Mouse (Mus musculus) midbrain, embryonic 11.5 days (tissue): Measurements from ENCODE around the gene Cnnm2. TPM values are rescaled to one million over a fixed set of nuclear protein-coding genes. Genes with fewer than 3 reads are reported as not detected.
"Not testable (repeated sequence)": the region's sequence is repeated elsewhere in the genome, so short reads cannot be mapped to it uniquely, and the experiment has no call there.

Source experiments
- ATAC-seq: fragments of 200-750 bp; cut with Nextera tagmentation; 2 replicates; pipeline ENCODE4 v1.8.0; 2017; ENCODE audit warnings: moderate TSS enrichment, moderate library complexity; ENCODE audit not compliant: low FRiP score
- DNase-seq: peaks from one replicate; pipeline ENCODE4 v3.0.0; 2015; ENCODE audit warnings: low spot score; ENCODE audit errors: missing footprints
- H3K27ac ChIP-seq: fragments of 300-500 bp; sonication (generic); 2 replicates; pipeline ENCODE4 v1.5.1; 2014; ENCODE audit warnings: low read depth, low read length
- H3K27me3 ChIP-seq: fragments of 300-500 bp; sonication (generic); 2 replicates; pipeline ENCODE4 v1.6.1; 2014; ENCODE audit warnings: mild to moderate bottlenecking, low read length, moderate library complexity, mixed read lengths; ENCODE audit not compliant: control insufficient read depth, insufficient read depth
- H3K36me3 ChIP-seq: fragments of 300-500 bp; sonication (generic); 2 replicates; pipeline ENCODE4 v1.6.1; 2014; ENCODE audit warnings: mild to moderate bottlenecking, low read length, moderate library complexity, mixed read lengths; ENCODE audit not compliant: control insufficient read depth, insufficient read depth
- H3K4me1 ChIP-seq: fragments of 300-500 bp; sonication (generic); 2 replicates; pipeline ENCODE4 v1.6.1; 2014; ENCODE audit warnings: low read length; ENCODE audit not compliant: control insufficient read depth, insufficient read depth
- H3K4me2 ChIP-seq: fragments of 300-500 bp; sonication (generic); 2 replicates; pipeline ENCODE4 v1.6.1; 2014; ENCODE audit warnings: mild to moderate bottlenecking, moderate library complexity
- H3K4me3 ChIP-seq: fragments of 300-500 bp; sonication (generic); 2 replicates; pipeline ENCODE4 v1.5.1; 2014; ENCODE audit warnings: low read depth, low read length
- H3K9ac ChIP-seq: fragments of 300-500 bp; sonication (generic); 2 replicates; pipeline ENCODE4 v1.6.1; 2014; ENCODE audit warnings: low read length
- H3K9me3 ChIP-seq: fragments of 300-500 bp; sonication (generic); 2 replicates; pipeline ENCODE4 v1.6.1; 2016; ENCODE audit warnings: low read length; ENCODE audit not compliant: control insufficient read depth
- WGBS: fragments of 180-500 bp; shearing (Covaris S2); extraction: QIAGEN DNeasy Blood & Tissue Kit; methylation state at CpG from one replicate; pipeline ENCODE4 v1.1.7; 2014; 5-methylcytosine and 5-hydroxymethylcytosine counted together
- polyA plus RNA-seq: library from polyadenylated mRNA; unstranded; fragments of >200 nt; fragmentation: Nextera tagmentation; extraction: Ambion mirVana; gene quantifications from 2 replicates; pipeline ENCODE4 v1.2.1, GENCODE M21; 2014

Gene Cnnm2
- polyA plus RNA-seq, 1 experiment from 2014 or later: 4.5 TPM

- no peak for ATAC-seq
- no peak overlapping the region for H3K9ac ChIP-seq
- no peaks in the 10 kb centered on the region for H3K27me3 ChIP-seq
- H3K4me2 ChIP-seq: no peak overlapping the region
- 92% methylated on average over 10 of the region's 10 CpGs for WGBS
- peak; percentile 19 for DNase-seq
- no peak overlapping the region for H3K27ac ChIP-seq
- H3K9me3 ChIP-seq: no peaks in the 10 kb centered on the region
- no peak overlapping the region for H3K4me3 ChIP-seq
- no peaks in the 10 kb centered on the region for H3K36me3 ChIP-seq
- H3K4me1 ChIP-seq: peaks cover 2% of the 10 kb centered on the region; the same call in 1 of the 2 replicates
Observed at GRCm38 (mm10) chr19:46731351-46731750, 30.0 kb upstream of the Cnnm2 start.

GRCm38 (mm10) chr19:46732673-46733072 lies 28.7 kb upstream of the Cnnm2 start:
- not testable (repeated sequence) for H3K4me3 ChIP-seq, H3K4me1 ChIP-seq, H3K4me2 ChIP-seq, H3K9me3 ChIP-seq, H3K27ac ChIP-seq, H3K36me3 ChIP-seq, H3K9ac ChIP-seq, ATAC-seq, H3K27me3 ChIP-seq
- peak; percentile 76 for DNase-seq
- 92% methylated on average over 5 of the region's 5 CpGs for WGBS

- 90% methylated on average over 7 of the region's 7 CpGs for WGBS
- no peak for ATAC-seq
Observed at GRCm38 (mm10) chr19:46733626-46734025, 27.8 kb upstream of the Cnnm2 start.

GRCm38 (mm10) chr19:46735241-46735640 lies 26.2 kb upstream of the Cnnm2 start:
- H3K9ac ChIP-seq: no peak overlapping the region
- H3K9me3 ChIP-seq: no peaks in the 10 kb centered on the region
- no peak overlapping the region for H3K4me2 ChIP-seq
- 74% methylated on average over 5 of the region's 5 CpGs for whole genome bisulfite sequencing
- H3K4me1 ChIP-seq: no peaks in the 10 kb centered on the region
- ATAC-seq: no peak
- H3K4me3 ChIP-seq: no peak overlapping the region
- no peak for DNase-seq
- no peaks in the 10 kb centered on the region for H3K36me3 ChIP-seq
- H3K27ac ChIP-seq: no peak overlapping the region
- H3K27me3 ChIP-seq: no peaks in the 10 kb centered on the region

More at GRCm38 (mm10) chr19:46733626-46734025, 27.8 kb upstream of the Cnnm2 start:
- Histone ChIP-seq H3K27ac (no peak overlapping the region), H3K4me1 (no peaks in the 10 kb centered on the region), H3K36me3 (no peaks in the 10 kb centered on the region), H3K9ac (no peak overlapping the region), H3K27me3 (no peaks in the 10 kb centered on the region), H3K9me3 (no peaks in the 10 kb centered on the region), H3K4me2 (no peak overlapping the region), H3K4me3 (no peak overlapping the region)
- peak; percentile 26 for DNase-seq

GRCm38 (mm10) chr19:46737106-46737505 lies 24.3 kb upstream of the Cnnm2 start:
- Histone ChIP-seq H3K4me3 (no peak overlapping the region), H3K27ac (no peak overlapping the region), H3K9me3 (no peaks in the 10 kb centered on the region), H3K9ac (no peak overlapping the region), H3K4me1 (no peaks in the 10 kb centered on the region), H3K36me3 (no peaks in the 10 kb centered on the region), H3K27me3 (no peaks in the 10 kb centered on the region), H3K4me2 (no peak overlapping the region)
- WGBS: 88% methylated on average over 7 of the region's 7 CpGs
- ATAC-seq (no peak), DNase-seq (no peak)

GRCm38 (mm10) chr19:46740341-46741008 lies 20.9 kb upstream of the Cnnm2 start:
- no peaks in the 10 kb centered on the region for H3K4me1 ChIP-seq
- H3K27me3 ChIP-seq: no peaks in the 10 kb centered on the region
- H3K36me3 ChIP-seq: no peaks in the 10 kb centered on the region
- ATAC-seq (no peak), DNase-seq (peak; percentile 95)
- no peak overlapping the region for H3K4me2 ChIP-seq
- H3K4me3 ChIP-seq: no peak overlapping the region
- WGBS: 57% methylated on average over 7 of the region's 7 CpGs
- no peak overlapping the region for H3K27ac ChIP-seq
- H3K9ac ChIP-seq: no peak overlapping the region
- no peaks in the 10 kb centered on the region for H3K9me3 ChIP-seq

- Histone ChIP-seq H3K4me2 (no peak overlapping the region), H3K27ac (no peak overlapping the region), H3K4me1 (no peaks in the 10 kb centered on the region), H3K9ac (no peak overlapping the region), H3K4me3 (no peak overlapping the region), H3K9me3 (no peaks in the 10 kb centered on the region), H3K27me3 (no peaks in the 10 kb centered on the region), H3K36me3 (no peaks in the 10 kb centered on the region)
- ATAC-seq (no peak), DNase-seq (peak; percentile 73)
- WGBS: 45% methylated on average over 6 of the region's 6 CpGs
Observed at GRCm38 (mm10) chr19:46741574-46741973, 19.8 kb upstream of the Cnnm2 start.

GRCm38 (mm10) chr19:46744681-46745080 lies 16.7 kb upstream of the Cnnm2 start:
- Histone ChIP-seq H3K36me3 (no peaks in the 10 kb centered on the region), H3K4me2 (no peak overlapping the region), H3K9ac (no peak overlapping the region), H3K27me3 (no peaks in the 10 kb centered on the region), H3K27ac (no peak overlapping the region), H3K4me1 (no peaks in the 10 kb centered on the region), H3K9me3 (no peaks in the 10 kb centered on the region), H3K4me3 (no peak overlapping the region)
- WGBS: 76% methylated on average over 9 of the region's 9 CpGs
- ATAC-seq (no peak), DNase-seq (peak; percentile 33)

- WGBS: 91% methylated on average over 3 of the region's 3 CpGs
- no peak for DNase-seq
- Histone ChIP-seq H3K4me2 (no peak overlapping the region), H3K9me3 (no peaks in the 10 kb centered on the region), H3K27me3 (no peaks in the 10 kb centered on the region), H3K27ac (no peak overlapping the region), H3K9ac (no peak overlapping the region), H3K4me1 (no peaks in the 10 kb centered on the region), H3K4me3 (no peak overlapping the region), H3K36me3 (no peaks in the 10 kb centered on the region)
- no peak for ATAC-seq
Observed at GRCm38 (mm10) chr19:46747799-46748198, 13.6 kb upstream of the Cnnm2 start.
